Mouse (Mus musculus) spleen, adult 2 months (tissue): Measurements from ENCODE around the gene Ttc27. TPM values are rescaled to one million over a fixed set of nuclear protein-coding genes. Genes with fewer than 3 reads are reported as not detected.

ENCODE experiments used
- DNase-seq, 2 experiments: peaks; one replicate each; pipeline versions ENCODE4 v3.0.0 to v3.0.0-alpha.2; 2012 to 2021; ENCODE audit warnings: low spot score in 2 of 2, low read depth in 1 of 2
- H3K27ac ChIP-seq: fragments of 200-500 bp; 2 replicates; pipeline ENCODE4 v1.5.1; 2012; ENCODE audit warnings: low read length, inconsistent platforms; ENCODE audit not compliant: insufficient read depth
- H3K27me3 ChIP-seq: fragments of 200-500 bp; 2 replicates; pipeline ENCODE4 v1.6.1; 2012; ENCODE audit warnings: mild to moderate bottlenecking, moderate library complexity, low read length, inconsistent platforms; ENCODE audit not compliant: control insufficient read depth, insufficient read depth
- H3K36me3 ChIP-seq: fragments of 200-500 bp; 2 replicates; pipeline ENCODE4 v1.6.1; 2012; ENCODE audit warnings: mild to moderate bottlenecking, low read length, inconsistent platforms; ENCODE audit not compliant: control insufficient read depth, insufficient read depth
- H3K4me1 ChIP-seq: fragments of 200-500 bp; 2 replicates; pipeline ENCODE4 v1.6.1; 2011; ENCODE audit warnings: inconsistent platforms; ENCODE audit not compliant: control insufficient read depth, insufficient read depth, insufficient read length
- H3K4me3 ChIP-seq: fragments of 200-500 bp; 2 replicates; pipeline ENCODE4 v1.5.1; 2011; ENCODE audit warnings: mild to moderate bottlenecking, inconsistent platforms; ENCODE audit not compliant: insufficient read depth, insufficient read length; ENCODE audit errors: extremely low read depth
- CTCF ChIP-seq: fragments of 200-500 bp; IDR thresholded peaks from 2 replicates; pipeline ENCODE4 v1.5.1; 2011; ENCODE audit warnings: mild to moderate bottlenecking, inconsistent platforms; ENCODE audit not compliant: insufficient read depth, insufficient read length, insufficient replicate concordance; ENCODE audit errors: extremely low read depth
- POLR2A ChIP-seq: fragments of 200-500 bp; IDR thresholded peaks from 2 replicates; pipeline ENCODE4 v1.6.1; 2011; ENCODE audit warnings: low read depth, low read length, inconsistent platforms
- WGBS: fragments of 180-500 bp; shearing (Covaris S2); methylation state at CpG from one replicate; pipeline ENCODE4 v1.1.7; 2018; 5-methylcytosine and 5-hydroxymethylcytosine counted together
- polyA plus RNA-seq: library from polyadenylated mRNA; depleted of rRNA; stranded (reverse); fragments of >200 nt; gene quantifications from 2 replicates; pipeline ENCODE4 v1.2.3, GENCODE M21; 2012

Ttc27 gene
- polyA plus RNA-seq, 1 experiment: 2.4 TPM

GRCm38 (mm10) chr17:74715128-74715527, 2.4 kb upstream of the Ttc27 start:
- Histone ChIP-seq H3K27ac (no peak overlapping the region), H3K27me3 (no peaks in the 10 kb centered on the region), H3K36me3 (no peaks in the 10 kb centered on the region), H3K4me1 (peaks cover 6% of the 10 kb centered on the region; the same call in 1 of the 2 replicates), H3K4me3 (no peak overlapping the region)
- 70% methylated on average over 3 of the region's 3 CpGs for WGBS
- no peak for DNase-seq
- no peak for TF ChIP-seq CTCF
- TF ChIP-seq POLR2A: no peak

- Histone ChIP-seq H3K4me1 (peaks cover 6% of the 10 kb centered on the region; the same call in 1 of the 2 replicates), H3K27me3 (no peaks in the 10 kb centered on the region), H3K27ac (no peak overlapping the region), H3K36me3 (no peaks in the 10 kb centered on the region), H3K4me3 (no peak overlapping the region)
- DNase-seq: no peak
- WGBS: 72% methylated on average over 1 of the region's 1 CpGs
- TF ChIP-seq CTCF (no peak), POLR2A (no peak)
These were observed 1.8 kb upstream of the Ttc27 start for GRCm38 (mm10) chr17:74715724-74716123.

GRCm38 (mm10) chr17:74716643-74717042, 889 bp upstream of the Ttc27 start:
- TF ChIP-seq CTCF: no peak
- TF ChIP-seq POLR2A: no peak
- Histone ChIP-seq H3K27me3 (no peaks in the 10 kb centered on the region), H3K27ac (no peak overlapping the region), H3K36me3 (0 out of 2 replicates have a peak, but pooled peaks cover 3% of the 10 kb centered on the region), H3K4me1 (peaks cover 6% of the 10 kb centered on the region; the same call in 1 of the 2 replicates), H3K4me3 (no peak overlapping the region)
- 56% methylated on average over 3 of the region's 3 CpGs for WGBS
- no peak for DNase-seq

GRCm38 (mm10) chr17:74717091-74717617, 378 bp upstream of the Ttc27 start:
- Histone ChIP-seq H3K27me3 (no peaks in the 10 kb centered on the region), H3K4me1 (peaks cover 6% of the 10 kb centered on the region; the same call in 1 of the 2 replicates), H3K36me3 (peaks cover 6% of the 10 kb centered on the region), H3K27ac (peak overlapping the region; percentile 39), H3K4me3 (peak overlapping the region; percentile 80)
- no peak for DNase-seq
- WGBS: 9% methylated on average over 14 of the region's 14 CpGs
- no peak for TF ChIP-seq POLR2A

GRCm38 (mm10) chr17:74732872-74733271, 15.3 kb downstream of the Ttc27 start:
- no peak overlapping the region for H3K4me3 ChIP-seq
- no peaks in the 10 kb centered on the region for H3K4me1 ChIP-seq
- no peak for DNase-seq
- H3K36me3 ChIP-seq: peaks cover 6% of the 10 kb centered on the region
- TF ChIP-seq POLR2A (no peak), CTCF (no peak)
- no peak overlapping the region for H3K27ac ChIP-seq
- H3K27me3 ChIP-seq: no peaks in the 10 kb centered on the region

GRCm38 (mm10) chr17:74735392-74735791, 17.9 kb downstream of the Ttc27 start:
- 85% methylated on average over 11 of the region's 11 CpGs for WGBS
- peaks cover 9% of the 10 kb centered on the region for H3K36me3 ChIP-seq

GRCm38 (mm10) chr17:74749659-74750058, 32.1 kb downstream of the Ttc27 start:
- Histone ChIP-seq H3K27me3 (no peaks in the 10 kb centered on the region), H3K27ac (no peak overlapping the region), H3K4me3 (no peak overlapping the region), H3K36me3 (peaks cover 6% of the 10 kb centered on the region), H3K4me1 (peaks cover 4% of the 10 kb centered on the region; the same call in 1 of the 2 replicates)
- TF ChIP-seq POLR2A: no peak
- TF ChIP-seq CTCF: no peak
- WGBS: 82% methylated on average over 1 of the region's 1 CpGs
- no peak for DNase-seq

More at GRCm38 (mm10) chr17:74735392-74735791, 17.9 kb downstream of the Ttc27 start:
- Histone ChIP-seq H3K27ac (no peak overlapping the region), H3K27me3 (no peaks in the 10 kb centered on the region), H3K4me3 (no peak overlapping the region), H3K4me1 (no peaks in the 10 kb centered on the region)
- no peak for DNase-seq
- TF ChIP-seq CTCF: no peak
- TF ChIP-seq POLR2A: no peak
